Mouse (Mus musculus) brain, embryonic 14.5 days (tissue): ENCODE measurements at regions not wholly inside any gene's neighbourhood (a gene's known extent, or its start where the extent isn't known, plus 50 kb on each side); places are given as distances from the start of the nearest gene placed in this dataset.

Experiments
- CTCF ChIP-seq: fragments of 200-500 bp; IDR thresholded peaks from 2 replicates; pipeline ENCODE4 v1.5.1; 2012; ENCODE audit warnings: inconsistent platforms, mild to moderate bottlenecking, moderate library complexity, borderline replicate concordance; ENCODE audit not compliant: insufficient read depth, insufficient read length; ENCODE audit errors: extremely low read depth
- POLR2A ChIP-seq: fragments of 200-500 bp; IDR thresholded peaks from 2 replicates; pipeline ENCODE4 v1.6.1; 2012; ENCODE audit warnings: mild to moderate bottlenecking, inconsistent platforms, borderline replicate concordance; ENCODE audit not compliant: poor library complexity, insufficient read depth, insufficient read length, severe bottlenecking; ENCODE audit errors: extremely low read depth

DNA sequence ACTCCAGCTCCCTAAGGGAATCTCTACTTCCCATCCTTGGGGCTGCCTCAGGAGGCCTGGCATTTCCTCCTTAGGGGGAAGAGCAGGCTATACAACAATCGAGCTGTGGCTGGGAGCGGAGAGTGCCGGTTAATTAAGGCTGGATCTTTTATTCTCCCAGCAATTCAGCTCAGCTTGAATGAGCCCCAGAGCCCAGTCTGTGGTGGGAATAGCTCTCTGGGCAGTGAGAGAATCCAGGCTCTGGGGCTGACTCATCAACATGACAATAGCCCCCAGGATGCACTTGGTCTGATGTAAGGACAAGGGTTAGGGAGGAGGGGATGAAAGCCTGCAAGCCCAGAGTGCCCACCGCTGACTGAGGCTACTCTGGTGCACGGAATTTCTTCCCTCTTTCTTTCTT is 280.2 kb upstream of the Sox9 start:
- TF ChIP-seq CTCF (no peak), POLR2A (no peak)
